Mouse (Mus musculus) thymus, adult 2 months (tissue): ENCODE results near the gene Grhl3.

Experiments used
- CTCF ChIP-seq: fragments of 200-500 bp; IDR thresholded peaks from 2 replicates; pipeline ENCODE4 v1.5.1; 2012; ENCODE audit warnings: mild to moderate bottlenecking, control low read depth, low read length, moderate library complexity, borderline replicate concordance; ENCODE audit not compliant: control insufficient read depth, poor library complexity, insufficient read depth; ENCODE audit errors: extremely low read depth
- POLR2A ChIP-seq: fragments of 200-500 bp; IDR thresholded peaks from 2 replicates; pipeline ENCODE4 v1.6.1; 2012; ENCODE audit warnings: mild to moderate bottlenecking, low read length, control low read depth, moderate library complexity; ENCODE audit not compliant: control insufficient read depth, poor library complexity, insufficient read depth; ENCODE audit errors: extremely low read depth

DNA sequence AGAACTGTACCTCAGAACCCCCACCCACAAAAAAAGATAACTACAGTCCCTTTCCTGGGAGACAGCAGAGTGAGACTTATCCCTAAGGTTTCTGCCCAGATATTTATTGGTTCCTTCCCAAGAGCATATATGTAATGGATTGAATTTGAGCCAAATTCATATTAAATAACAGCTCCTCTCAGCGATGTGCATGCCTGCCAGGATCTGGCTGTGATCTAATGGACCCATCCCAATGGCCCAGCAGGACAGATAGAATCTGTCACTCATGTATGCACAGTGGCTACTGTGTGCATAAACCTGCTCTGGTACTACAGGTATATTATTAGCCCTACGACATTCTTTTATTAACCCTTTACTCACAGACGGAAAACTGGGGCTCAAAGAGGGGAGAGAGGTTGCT, 17.7 kb upstream of the Grhl3 start:
- TF ChIP-seq CTCF = no peak
- TF ChIP-seq POLR2A = no peak
